Mouse (Mus musculus): ENCODE measurements around the gene Afdn. TPM values are rescaled to one million over a fixed set of nuclear protein-coding genes. Genes with fewer than 3 reads are reported as not detected.
"Not testable (repeated sequence)": the region's sequence is repeated elsewhere in the genome, so short reads cannot be mapped to it uniquely, and the experiment has no call there.

Gene Afdn
- polyA plus RNA-seq, 1 experiment from 2014 or later: 65.6 TPM

GRCm38 (mm10) chr17:13760675-13761178 lies 388 bp downstream of the Afdn start:
- WGBS: 4% methylated on average over 66 of the region's 72 CpGs

GRCm38 (mm10) chr17:13761179-13761913 lies 1.0 kb downstream of the Afdn start, which contains the start of gene Tcte2:
Gene Tcte2 (minus strand): TSS chr17:13761825.
- peak; percentile 70 for DNase-seq (ENCODE audit: low spot score)
- H3K27ac ChIP-seq: peak within 1 kb of the TSS; percentile 89
- H3K4me1 ChIP-seq: peaks cover 30% of the 10 kb centered on the region
- no peaks in the 10 kb centered on the region for H3K27me3 ChIP-seq (ENCODE audit: low read depth, poor library complexity, severe bottlenecking)
- under 1% methylated on average over 74 of the region's 74 CpGs for WGBS
- no peaks in the 10 kb centered on the region for H3K9me3 ChIP-seq (replicated peaks)
- H3K4me3 ChIP-seq: peak within 1 kb of the TSS; percentile 92
- no peaks in the 10 kb centered on the region for H3K36me3 ChIP-seq

More at GRCm38 (mm10) chr17:13760675-13761178, 388 bp downstream of the Afdn start:
- no peaks in the 10 kb centered on the region for H3K27me3 ChIP-seq (ENCODE audit: low read depth, poor library complexity, severe bottlenecking)
- peak; percentile 65 for DNase-seq (ENCODE audit: low spot score)
- no peaks in the 10 kb centered on the region for H3K9me3 ChIP-seq (replicated peaks)
- peak overlapping the region; percentile 92 for H3K4me3 ChIP-seq
- peaks cover 30% of the 10 kb centered on the region for H3K4me1 ChIP-seq
- H3K27ac ChIP-seq: peak overlapping the region; percentile 89
- H3K36me3 ChIP-seq: no peaks in the 10 kb centered on the region

GRCm38 (mm10) chr17:13763819-13764218 lies 3.5 kb downstream of the Afdn start:
- H3K4me1 ChIP-seq: peaks cover 27% of the 10 kb centered on the region
- H3K9me3 ChIP-seq (replicated peaks): no peaks in the 10 kb centered on the region

GRCm38 (mm10) chr17:13764911-13765310 lies 4.6 kb downstream of the Afdn start:
- DNase-seq (ENCODE audit: low spot score); H3K27me3 ChIP-seq (ENCODE audit: low read depth, poor library complexity, severe bottlenecking); H3K9me3 ChIP-seq (replicated peaks); H3K36me3 ChIP-seq; H3K4me3 ChIP-seq; H3K27ac ChIP-seq: not testable (repeated sequence)
- H3K4me1 ChIP-seq: peaks cover 20% of the 10 kb centered on the region
- 97% methylated on average over 2 of the region's 2 CpGs for WGBS

More at GRCm38 (mm10) chr17:13763819-13764218, 3.5 kb downstream of the Afdn start:
- Histone ChIP-seq H3K36me3 (no peaks in the 10 kb centered on the region), H3K4me3 (no peak overlapping the region), H3K27me3 (ENCODE audit: low read depth, poor library complexity, severe bottlenecking) (no peaks in the 10 kb centered on the region), H3K27ac (no peak overlapping the region)
- 78% methylated on average over 1 of the region's 1 CpGs for WGBS
- DNase-seq (ENCODE audit: low spot score): no peak

GRCm38 (mm10) chr17:13768531-13768930 lies 8.2 kb downstream of the Afdn start:
- Histone ChIP-seq H3K9me3 (replicated peaks) (no peaks in the 10 kb centered on the region), H3K36me3 (no peaks in the 10 kb centered on the region)
- WGBS: 96% methylated on average over 1 of the region's 1 CpGs

GRCm38 (mm10) chr17:13769256-13769655 lies 8.9 kb downstream of the Afdn start:
- WGBS: 97% methylated on average over 3 of the region's 3 CpGs
- H3K36me3 ChIP-seq: no peaks in the 10 kb centered on the region
- no peak overlapping the region for H3K4me3 ChIP-seq
- no peaks in the 10 kb centered on the region for H3K27me3 ChIP-seq (ENCODE audit: low read depth, poor library complexity, severe bottlenecking)
- no peaks in the 10 kb centered on the region for H3K9me3 ChIP-seq (replicated peaks)
- no peaks in the 10 kb centered on the region for H3K4me1 ChIP-seq
- no peak for DNase-seq (ENCODE audit: low spot score)
- no peak overlapping the region for H3K27ac ChIP-seq

More at GRCm38 (mm10) chr17:13768531-13768930, 8.2 kb downstream of the Afdn start:
- H3K4me3 ChIP-seq: no peak overlapping the region
- no peak for DNase-seq (ENCODE audit: low spot score)
- no peak overlapping the region for H3K27ac ChIP-seq
- no peaks in the 10 kb centered on the region for H3K27me3 ChIP-seq (ENCODE audit: low read depth, poor library complexity, severe bottlenecking)
- no peaks in the 10 kb centered on the region for H3K4me1 ChIP-seq

- Histone ChIP-seq H3K4me1 (no peaks in the 10 kb centered on the region), H3K36me3 (no peaks in the 10 kb centered on the region), H3K27ac (no peak overlapping the region), H3K27me3 (ENCODE audit: low read depth, poor library complexity, severe bottlenecking) (no peaks in the 10 kb centered on the region), H3K4me3 (no peak overlapping the region), H3K9me3 (replicated peaks) (no peaks in the 10 kb centered on the region)
- WGBS: 83% methylated on average over 2 of the region's 2 CpGs
- no peak for DNase-seq (ENCODE audit: low spot score)
Measured at GRCm38 (mm10) chr17:13777676-13778075, 17.3 kb downstream of the Afdn start.

GRCm38 (mm10) chr17:13778865-13779264 lies 18.5 kb downstream of the Afdn start:
- no peak overlapping the region for H3K4me3 ChIP-seq
- H3K9me3 ChIP-seq (replicated peaks): no peaks in the 10 kb centered on the region
- H3K4me1 ChIP-seq: no peaks in the 10 kb centered on the region
- no peaks in the 10 kb centered on the region for H3K27me3 ChIP-seq (ENCODE audit: low read depth, poor library complexity, severe bottlenecking)
- no peak overlapping the region for H3K27ac ChIP-seq
- no peaks in the 10 kb centered on the region for H3K36me3 ChIP-seq
- 89% methylated on average over 1 of the region's 1 CpGs for WGBS
- no peak for DNase-seq (ENCODE audit: low spot score)

- Histone ChIP-seq H3K27me3 (ENCODE audit: low read depth, poor library complexity, severe bottlenecking) (no peaks in the 10 kb centered on the region), H3K4me1 (no peaks in the 10 kb centered on the region), H3K9me3 (replicated peaks) (no peaks in the 10 kb centered on the region), H3K36me3 (no peaks in the 10 kb centered on the region), H3K4me3 (no peak overlapping the region), H3K27ac (no peak overlapping the region)
- WGBS: 90% methylated on average over 5 of the region's 5 CpGs
- DNase-seq (ENCODE audit: low spot score): no peak
Measured at GRCm38 (mm10) chr17:13781948-13782347, 21.6 kb downstream of the Afdn start.

GRCm38 (mm10) chr17:13783469-13783868 lies 23.1 kb downstream of the Afdn start:
- WGBS: 96% methylated on average over 1 of the region's 1 CpGs
- DNase-seq (ENCODE audit: low spot score): no peak

GRCm38 (mm10) chr17:13790033-13790432 lies 29.7 kb downstream of the Afdn start:
- H3K4me1 ChIP-seq; H3K9me3 ChIP-seq (replicated peaks); H3K36me3 ChIP-seq; H3K27ac ChIP-seq; DNase-seq (ENCODE audit: low spot score); H3K4me3 ChIP-seq; H3K27me3 ChIP-seq (ENCODE audit: low read depth, poor library complexity, severe bottlenecking): not testable (repeated sequence)
- WGBS: 100% methylated on average over 2 of the region's 2 CpGs

More at GRCm38 (mm10) chr17:13783469-13783868, 23.1 kb downstream of the Afdn start:
- no peaks in the 10 kb centered on the region for H3K9me3 ChIP-seq (replicated peaks)
- H3K4me1 ChIP-seq: no peaks in the 10 kb centered on the region
- H3K4me3 ChIP-seq: no peak overlapping the region
- H3K27ac ChIP-seq: no peak overlapping the region
- H3K36me3 ChIP-seq: no peaks in the 10 kb centered on the region
- no peaks in the 10 kb centered on the region for H3K27me3 ChIP-seq (ENCODE audit: low read depth, poor library complexity, severe bottlenecking)

GRCm38 (mm10) chr17:13797691-13798090 lies 37.4 kb downstream of the Afdn start:
- H3K36me3 ChIP-seq: no peaks in the 10 kb centered on the region
- no peak overlapping the region for H3K27ac ChIP-seq
- DNase-seq (ENCODE audit: low spot score): no peak
- no peak overlapping the region for H3K4me3 ChIP-seq
- no peaks in the 10 kb centered on the region for H3K9me3 ChIP-seq (replicated peaks)
- no peaks in the 10 kb centered on the region for H3K4me1 ChIP-seq
- 82% methylated on average over 1 of the region's 1 CpGs for WGBS
- H3K27me3 ChIP-seq (ENCODE audit: low read depth, poor library complexity, severe bottlenecking): no peaks in the 10 kb centered on the region

GRCm38 (mm10) chr17:13802836-13803408 lies 42.6 kb downstream of the Afdn start:
- no peak overlapping the region for H3K4me3 ChIP-seq
- H3K27ac ChIP-seq: no peak overlapping the region
- WGBS: 91% methylated on average over 2 of the region's 2 CpGs
- no peaks in the 10 kb centered on the region for H3K9me3 ChIP-seq (replicated peaks)
- H3K27me3 ChIP-seq (ENCODE audit: low read depth, poor library complexity, severe bottlenecking): no peaks in the 10 kb centered on the region
- no peak for DNase-seq (ENCODE audit: low spot score)
- peaks cover 27% of the 10 kb centered on the region for H3K36me3 ChIP-seq
- H3K4me1 ChIP-seq: no peaks in the 10 kb centered on the region
